Mouse (Mus musculus): ENCODE results near the gene Tarbp1.

- TF ChIP-seq CTCF (IDR thresholded peaks at IDR 0.05; ENCODE audit: low read depth) (peak; percentile 74), EP300 (optimal IDR thresholded peaks at IDR 0.05) (no peak)
Observed at GRCm38 (mm10) chr8:126382749-126383148, 92.1 kb downstream of the Tarbp1 start.

All from stomach, postnatal 0 days (tissue).